Mouse (Mus musculus): Measurements from ENCODE around the gene Atg7. TPM values are rescaled to one million over a fixed set of nuclear protein-coding genes. Genes with fewer than 3 reads are reported as not detected.

Atg7 gene
- total and polyA plus RNA-seq, 3 experiments, result 11.1 to 15.7 (median 14.8) TPM

DNA sequence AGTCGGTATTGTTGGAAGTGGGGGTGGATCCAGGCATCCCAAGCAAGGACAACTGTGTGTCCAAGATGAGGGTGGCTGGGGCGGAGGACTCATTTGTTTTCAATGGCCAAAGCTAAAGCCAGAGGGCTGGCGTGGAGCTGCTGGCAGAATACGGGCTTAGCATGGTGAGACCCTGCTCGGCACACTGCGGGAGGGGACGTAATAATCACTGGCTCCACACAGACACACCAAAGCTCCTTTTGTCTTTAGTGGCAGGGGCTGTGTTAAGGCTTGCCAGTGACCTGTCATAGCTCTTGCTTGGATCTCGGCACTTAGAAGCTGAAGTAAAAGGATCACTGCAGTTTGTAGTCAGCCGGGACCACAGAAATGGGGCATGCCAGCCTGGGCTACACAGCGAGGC lies 257.3 kb downstream of the Atg7 start:
- dilution Hi-C loops (cut with MboI; ENCODE audit: extremely low pct_ligation_motif_present, extremely low pct_unique_long_range_greater_than_20kb, low sequenced_read_pairs) (no loop called here), in situ Hi-C loops (cut with MboI; ENCODE audit: low pct_ligation_motif_present, low pct_unique_long_range_greater_than_20kb, low sequenced_read_pairs) (no loop called here)
- Histone ChIP-seq H3K4me3 (replicated peaks in 1 of 3; ENCODE audit: low read depth in 2 of 3, low read length in 2 of 3, poor library complexity in 1 of 3) (no peak overlapping the region), H3K4me2 (ENCODE audit: insufficient read depth, low read depth, poor library complexity, severe bottlenecking) (no peak overlapping the region), H3K79me2 (replicated peaks; ENCODE audit: control insufficient read depth, extremely low read depth, insufficient read depth, poor library complexity, severe bottlenecking) (peaks cover 90% of the 10 kb centered on the region), H3K9me3 (replicated peaks; ENCODE audit: low read length) (peaks cover 9% of the 10 kb centered on the region), H3K4me1 (ENCODE audit: control insufficient read depth in 1 of 2, insufficient read depth in 2 of 2) (peaks cover 3 to 61% of the 10 kb centered on the region in 2 experiments), H3K27me3 (replicated peaks) (no peaks in the 10 kb centered on the region), H3K9ac (ENCODE audit: insufficient read depth, low read depth) (no peak overlapping the region), H3K27ac (ENCODE audit: insufficient read depth, low read depth) (no peak overlapping the region), H3K36me3 (replicated peaks in 1 of 2; ENCODE audit: control insufficient read depth in 1 of 2, insufficient read depth in 1 of 2, low read length in 1 of 2) (peaks cover 9 to 84% of the 10 kb centered on the region in 2 experiments)
- TF ChIP-seq MYC (IDR thresholded peaks at IDR 0.05; ENCODE audit: low read depth, low read length), result no peak
- TF ChIP-seq UBTF (IDR thresholded peaks at IDR 0.05; ENCODE audit: low read depth, low read length), result no peak
- no peak for TF ChIP-seq SMC3 (IDR thresholded peaks at IDR 0.05; ENCODE audit: low read depth, low read length)
- DNase-seq (ENCODE audit: extremely low read depth), result no peak

DNA sequence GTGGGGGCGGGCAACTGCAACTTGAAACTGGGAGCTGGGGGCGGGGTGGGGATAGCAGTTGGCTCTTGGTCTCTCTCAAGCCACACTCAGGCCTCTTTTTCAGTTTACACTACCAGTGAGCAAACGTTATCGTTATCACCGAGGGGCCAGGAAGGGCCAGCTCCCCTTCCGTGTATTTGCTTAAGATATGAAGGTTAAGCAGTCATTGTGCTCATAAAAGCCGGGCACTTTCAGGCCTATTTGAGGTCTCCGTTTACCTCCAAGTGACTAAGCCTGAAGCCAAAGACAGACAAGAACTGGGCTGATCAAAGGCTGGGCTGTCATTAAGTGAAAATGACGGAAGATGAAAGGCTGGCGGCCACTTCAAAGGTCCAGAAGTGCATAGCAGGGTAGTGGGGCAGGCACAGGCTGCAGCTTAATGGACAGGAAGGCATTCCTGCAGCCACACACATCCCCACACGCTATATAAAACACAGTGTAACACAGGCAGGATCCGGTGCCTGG lies 258.5 kb downstream of the Atg7 start:
- Histone ChIP-seq H3K79me2 (replicated peaks; ENCODE audit: control insufficient read depth, extremely low read depth, insufficient read depth, poor library complexity, severe bottlenecking) (peaks cover 91% of the 10 kb centered on the region), H3K9me3 (replicated peaks; ENCODE audit: low read length) (peaks cover 3% of the 10 kb centered on the region), H3K36me3 (replicated peaks in 1 of 2; ENCODE audit: control insufficient read depth in 1 of 2, insufficient read depth in 1 of 2, low read length in 1 of 2) (peaks cover 9 to 83% of the 10 kb centered on the region in 2 experiments), H3K4me3 (replicated peaks in 1 of 3; ENCODE audit: low read depth in 2 of 3, low read length in 2 of 3, poor library complexity in 1 of 3) (no peak overlapping the region), H3K27me3 (replicated peaks) (no peaks in the 10 kb centered on the region), H3K4me2 (ENCODE audit: insufficient read depth, low read depth, poor library complexity, severe bottlenecking) (no peak overlapping the region), H3K9ac (ENCODE audit: insufficient read depth, low read depth) (no peak overlapping the region), H3K27ac (ENCODE audit: insufficient read depth, low read depth) (no peak overlapping the region), H3K4me1 (ENCODE audit: control insufficient read depth in 1 of 2, insufficient read depth in 2 of 2) (peaks cover 10 to 66% of the 10 kb centered on the region in 2 experiments)
- DNase-seq (ENCODE audit: extremely low read depth), result no peak
- dilution Hi-C loops (cut with MboI; ENCODE audit: extremely low pct_ligation_motif_present, extremely low pct_unique_long_range_greater_than_20kb, low sequenced_read_pairs), result no loop called here
- in situ Hi-C loops (cut with MboI; ENCODE audit: low pct_ligation_motif_present, low pct_unique_long_range_greater_than_20kb, low sequenced_read_pairs), result no loop called here
- no peak for TF ChIP-seq ETS1 (conservative IDR thresholded peaks at IDR 0.05; ENCODE audit: low read depth, low read length)
- TF ChIP-seq EP300 (IDR thresholded peaks at IDR 0.05; ENCODE audit: low read length), result no peak
- no peak for TF ChIP-seq CTCF (conservative IDR thresholded peaks at IDR 0.05 in 1 of 2, IDR thresholded peaks at IDR 0.05 in 1 of 2; ENCODE audit: low read depth in 2 of 2, low read length in 2 of 2)
- TF ChIP-seq NRF1 (IDR thresholded peaks at IDR 0.05; ENCODE audit: low read depth, low read length), result no peak
- TF ChIP-seq TBP (conservative IDR thresholded peaks at IDR 0.05; ENCODE audit: low read depth, low read length), result no peak
- TF ChIP-seq ZMIZ1 (IDR thresholded peaks at IDR 0.05; ENCODE audit: low read depth, low read length), result no peak
- no peak for TF ChIP-seq MAFK (IDR thresholded peaks at IDR 0.05; ENCODE audit: insufficient replicate concordance, low read length)
- no peak for TF ChIP-seq ELF1 (IDR thresholded peaks at IDR 0.05; ENCODE audit: low read depth, low read length)
- no peak for TF ChIP-seq USF1 (IDR thresholded peaks at IDR 0.05; ENCODE audit: low read depth, low read length)

DNA sequence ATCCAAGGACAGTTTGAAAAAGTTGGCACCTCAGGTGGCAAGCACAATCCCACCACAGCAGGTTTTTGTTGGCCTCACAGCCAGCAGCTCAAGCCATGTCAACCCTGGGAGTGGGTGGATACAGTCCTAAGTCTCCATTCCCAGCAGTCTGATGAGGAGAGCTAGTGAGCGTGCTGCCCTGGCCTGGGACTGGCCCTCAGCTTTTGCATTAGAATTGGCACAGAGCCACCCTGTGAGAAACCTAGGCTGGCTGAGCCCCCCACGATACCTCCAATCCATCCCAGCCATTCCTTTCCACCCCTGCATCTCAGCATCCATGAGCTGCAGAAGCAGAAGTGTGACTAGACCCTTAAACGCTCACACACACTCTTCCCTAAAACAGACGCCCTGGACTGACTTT lies 259.0 kb downstream of the Atg7 start:
- Histone ChIP-seq H3K9ac (ENCODE audit: insufficient read depth, low read depth) (no peak overlapping the region), H3K79me2 (replicated peaks; ENCODE audit: control insufficient read depth, extremely low read depth, insufficient read depth, poor library complexity, severe bottlenecking) (peaks cover 91% of the 10 kb centered on the region), H3K4me3 (replicated peaks in 1 of 3; ENCODE audit: low read depth in 2 of 3, low read length in 2 of 3, poor library complexity in 1 of 3) (no peak overlapping the region), H3K27ac (ENCODE audit: insufficient read depth, low read depth) (no peak overlapping the region), H3K4me2 (ENCODE audit: insufficient read depth, low read depth, poor library complexity, severe bottlenecking) (no peak overlapping the region), H3K27me3 (replicated peaks) (no peaks in the 10 kb centered on the region), H3K36me3 (replicated peaks in 1 of 2; ENCODE audit: control insufficient read depth in 1 of 2, insufficient read depth in 1 of 2, low read length in 1 of 2) (peaks cover 9 to 80% of the 10 kb centered on the region in 2 experiments), H3K4me1 (ENCODE audit: control insufficient read depth in 1 of 2, insufficient read depth in 2 of 2) (peaks cover 10 to 71% of the 10 kb centered on the region in 2 experiments), H3K9me3 (replicated peaks; ENCODE audit: low read length) (peaks cover 3% of the 10 kb centered on the region)
- TF ChIP-seq ZC3H11A (IDR thresholded peaks at IDR 0.05; ENCODE audit: low read depth, low read length) (no peak), KAT2A (IDR thresholded peaks at IDR 0.05; ENCODE audit: insufficient replicate concordance, low read length) (no peak), JUN (IDR thresholded peaks at IDR 0.05; ENCODE audit: insufficient read depth, low read depth, low read length) (no peak), TCF12 (IDR thresholded peaks at IDR 0.05; ENCODE audit: low read depth, low read length) (no peak), NELFE (IDR thresholded peaks at IDR 0.05; ENCODE audit: low read depth, low read length) (no peak), CTCF (conservative IDR thresholded peaks at IDR 0.05 in 1 of 2, IDR thresholded peaks at IDR 0.05 in 1 of 2; ENCODE audit: low read depth in 2 of 2, low read length in 2 of 2) (no peak), USF1 (IDR thresholded peaks at IDR 0.05; ENCODE audit: low read depth, low read length) (no peak), IRF4 (IDR thresholded peaks at IDR 0.05; ENCODE audit: low read depth, low read length) (no peak), ZNF384 (IDR thresholded peaks at IDR 0.05; ENCODE audit: low read depth, low read length) (no peak), MYC (IDR thresholded peaks at IDR 0.05; ENCODE audit: low read depth, low read length) (no peak), JUND (conservative IDR thresholded peaks at IDR 0.05; ENCODE audit: low read depth, low read length) (no peak), MAX (IDR thresholded peaks at IDR 0.05; ENCODE audit: low read length) (no peak), ELF1 (IDR thresholded peaks at IDR 0.05; ENCODE audit: low read depth, low read length) (no peak), MEF2A (IDR thresholded peaks at IDR 0.05; ENCODE audit: borderline replicate concordance, low read depth, low read length) (no peak), SMC3 (IDR thresholded peaks at IDR 0.05; ENCODE audit: low read depth, low read length) (no peak), EP300 (IDR thresholded peaks at IDR 0.05; ENCODE audit: low read length) (no peak), E2F4 (IDR thresholded peaks at IDR 0.05; ENCODE audit: insufficient replicate concordance, low read depth, low read length) (no peak), POLR2AphosphoS2 (IDR thresholded peaks at IDR 0.05; ENCODE audit: low read depth, low read length) (no peak), POLR2A (IDR thresholded peaks at IDR 0.05; ENCODE audit: low read depth, low read length) (no peak), BHLHE40 (IDR thresholded peaks at IDR 0.05; ENCODE audit: low read depth, low read length) (no peak)
- dilution Hi-C loops (cut with MboI; ENCODE audit: extremely low pct_ligation_motif_present, extremely low pct_unique_long_range_greater_than_20kb, low sequenced_read_pairs), result no loop called here
- in situ Hi-C loops (cut with MboI; ENCODE audit: low pct_ligation_motif_present, low pct_unique_long_range_greater_than_20kb, low sequenced_read_pairs), result no loop called here
- no peak for DNase-seq (ENCODE audit: extremely low read depth)
